ENCODE assay signal across 13 mouse cellular contexts in the genomic region with DNA sequence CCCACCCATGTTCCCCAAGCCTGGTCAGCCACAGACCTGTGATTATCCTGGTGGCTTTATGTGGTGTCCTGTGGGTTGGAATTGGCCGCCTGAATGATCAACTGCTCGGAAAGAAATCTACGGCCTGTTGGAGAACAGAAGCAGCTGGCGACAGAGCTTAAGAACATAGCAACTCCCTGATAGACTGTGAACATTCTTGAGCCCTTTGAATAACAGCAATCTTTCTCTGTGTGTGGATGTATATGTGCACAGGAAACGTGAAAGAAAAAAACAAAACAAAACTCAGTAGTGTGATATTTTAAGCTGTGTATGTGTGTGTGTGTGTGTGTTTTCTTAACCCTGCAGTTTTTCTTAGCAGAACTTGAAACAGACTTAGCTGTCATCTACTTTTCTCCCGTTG.
"Had no signal": no experiment of that assay in that cellular context is flagged by ENCODE, and none has a peak within 500 bp of the region (broad histone marks: within the 10 kb centered on the region; RNA-seq: fewer than 3 reads in every experiment).

No protein-coding gene starts in this region.

- H3K9ac ChIP-seq: liver, embryonic 14.5 days; midbrain, embryonic 12.5 days had no signal

- H3K4me1 ChIP-seq: midbrain, embryonic 12.5 days had no signal

- H3K36me3 ChIP-seq: midbrain, embryonic 12.5 days had no signal

- H3K9me3 ChIP-seq: midbrain, embryonic 12.5 days had no signal

- H3K4me2 ChIP-seq: midbrain, embryonic 12.5 days had no signal

- ATAC-seq: hindbrain, postnatal 0 days; midbrain, embryonic 16.5 days had no signal

- H3K4me3 ChIP-seq: midbrain, embryonic 12.5 days had no signal

- DNase-seq: kidney, adult 11 months; kidney, adult 9 months; kidney, postnatal 36 days; layer of hippocampus, adult 9-11 months; layer of hippocampus, postnatal 36 days; left cerebral cortex, postnatal 4 days; lung, postnatal 10 days; thymus, postnatal 4 days had no signal

- H3K27me3 ChIP-seq: midbrain, embryonic 12.5 days had no signal

- H3K27ac ChIP-seq: hindbrain, postnatal 0 days; liver, embryonic 14.5 days; midbrain, embryonic 12.5 days; stomach, postnatal 0 days had no signal
